Mouse (Mus musculus) kidney, postnatal 10 days (tissue): ENCODE measurements around the gene Commd1.
A peak's percentile ranks its signal among the peaks of the same experiment; 100 is the strongest.

ENCODE experiments used
- DNase-seq: peaks from one replicate; pipeline ENCODE4 v3.0.0; 2021; ENCODE audit warnings: mixed read lengths

Commd1 gene

DNA sequence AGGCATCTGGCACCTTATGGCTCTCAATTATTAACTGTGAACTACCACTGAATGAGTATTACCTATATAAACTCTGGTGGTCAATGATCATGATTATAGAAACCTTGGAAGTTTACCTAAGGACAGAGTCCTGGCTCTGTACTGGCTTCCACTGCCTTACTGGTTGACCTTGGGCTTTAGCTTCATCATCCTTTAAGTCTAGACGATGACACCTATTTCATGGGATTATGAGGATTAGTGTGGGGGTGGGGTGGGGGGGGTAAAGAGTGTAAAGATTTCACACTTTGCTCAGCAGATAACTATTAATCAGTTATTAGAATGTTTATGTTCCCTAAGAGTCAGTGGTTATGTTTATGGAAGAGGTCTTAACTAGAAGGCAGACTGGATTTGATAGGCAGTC is 7.6 kb upstream of the Commd1 start:
- no peak for DNase-seq

DNA sequence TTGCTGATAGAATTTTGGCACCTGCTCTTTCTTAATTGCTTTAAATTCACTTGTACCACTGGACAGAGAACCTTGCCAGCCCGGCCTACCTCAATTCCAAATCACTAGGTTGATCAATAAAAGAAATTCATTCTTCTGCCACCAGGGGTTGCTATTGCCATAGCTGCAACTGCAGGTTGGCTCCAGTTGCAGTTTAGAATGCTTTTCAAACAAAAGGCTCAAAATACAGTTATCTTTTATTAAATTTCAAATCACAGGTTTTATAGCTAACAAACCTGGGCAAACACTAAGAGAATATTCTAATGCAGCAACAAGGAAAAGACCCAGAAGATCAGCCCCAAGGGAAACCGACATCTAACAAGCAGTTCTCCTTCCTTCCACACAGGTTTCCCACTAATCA is 5.2 kb upstream of the Commd1 start:
- DNase-seq = peak; percentile 45

DNA sequence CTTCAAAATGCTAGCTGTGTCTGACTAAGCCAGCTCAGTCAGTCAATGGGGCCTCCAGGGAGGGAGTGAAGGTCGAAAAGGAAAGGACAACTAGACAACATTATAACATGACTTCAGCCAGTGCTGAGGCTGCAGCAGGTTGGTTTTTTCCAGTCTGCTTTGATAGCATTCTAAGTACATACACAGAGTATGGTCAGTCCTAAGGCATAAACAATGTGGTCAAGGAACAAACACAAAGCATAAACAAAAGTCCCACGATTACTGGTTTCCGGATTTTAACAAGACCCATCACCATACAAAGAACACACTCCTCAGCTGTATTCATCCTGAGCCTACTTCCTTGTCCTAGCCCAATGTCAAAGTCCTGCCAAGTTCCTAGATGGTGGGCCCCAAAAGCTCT is 3.3 kb upstream of the Commd1 start:
- DNase-seq = no peak

- no peak for DNase-seq
Observed at GRCm38 (mm10) chr11:22982846-22983245, 664 bp upstream of the Commd1 start.

- peak; percentile 38 for DNase-seq
Observed at GRCm38 (mm10) chr11:22981543-22981950, 635 bp downstream of the Commd1 start.

- DNase-seq = no peak
Observed at GRCm38 (mm10) chr11:22981041-22981440, 1.1 kb downstream of the Commd1 start.

DNA sequence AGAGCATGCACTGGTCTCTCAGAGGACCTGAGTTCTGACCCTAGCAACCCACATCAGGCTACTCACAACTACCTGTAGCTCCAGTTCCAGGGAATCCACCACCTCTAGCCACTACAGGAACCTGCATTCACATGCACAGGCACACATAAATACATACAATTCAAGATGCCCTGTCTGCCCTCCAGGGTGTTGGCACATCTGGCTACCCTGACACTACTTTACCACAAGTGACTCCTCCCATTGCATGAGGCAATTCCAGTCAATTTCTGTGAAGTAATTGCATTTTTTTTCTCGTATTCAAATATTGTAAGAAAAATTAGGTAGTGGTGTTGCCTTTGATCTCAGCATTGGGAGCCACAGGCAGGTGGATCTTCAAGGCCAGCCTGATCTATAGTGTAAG is 3.0 kb downstream of the Commd1 start:
- no peak for DNase-seq

- DNase-seq = no peak
Observed at GRCm38 (mm10) chr11:22978711-22979110, 3.5 kb downstream of the Commd1 start.

DNA sequence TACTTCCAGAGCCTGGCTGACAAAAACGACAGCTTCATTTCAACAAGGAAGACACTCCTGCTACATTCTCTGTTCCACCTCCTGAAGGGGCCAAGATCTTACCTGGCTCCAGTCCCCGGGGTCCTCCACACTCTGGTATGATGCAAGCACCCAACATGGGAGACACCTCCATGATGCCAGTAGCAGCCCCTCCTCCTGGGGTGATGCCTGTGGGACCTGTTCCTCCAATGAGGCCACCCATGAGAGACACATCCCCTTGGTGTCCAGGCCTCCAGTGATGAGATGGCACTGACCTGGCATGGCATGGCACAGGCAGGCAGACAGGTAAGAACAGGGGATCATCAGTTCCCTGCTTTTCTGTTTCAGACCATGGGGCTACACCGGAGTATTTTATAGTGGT is 4.0 kb downstream of the Commd1 start:
- no peak for DNase-seq

- no peak for DNase-seq
Observed at GRCm38 (mm10) chr11:22973599-22973998, 8.6 kb downstream of the Commd1 start.

GRCm38 (mm10) chr11:22972746-22973526 is 9.2 kb downstream of the Commd1 start:
- peak; percentile 88 for DNase-seq

- peak; percentile 76 for DNase-seq
Observed at GRCm38 (mm10) chr11:22971835-22972709, 10.1 kb downstream of the Commd1 start, which contains the start of gene Zrsr1. Gene Zrsr1, plus strand, starts transcription at chr11:22972005.

DNA sequence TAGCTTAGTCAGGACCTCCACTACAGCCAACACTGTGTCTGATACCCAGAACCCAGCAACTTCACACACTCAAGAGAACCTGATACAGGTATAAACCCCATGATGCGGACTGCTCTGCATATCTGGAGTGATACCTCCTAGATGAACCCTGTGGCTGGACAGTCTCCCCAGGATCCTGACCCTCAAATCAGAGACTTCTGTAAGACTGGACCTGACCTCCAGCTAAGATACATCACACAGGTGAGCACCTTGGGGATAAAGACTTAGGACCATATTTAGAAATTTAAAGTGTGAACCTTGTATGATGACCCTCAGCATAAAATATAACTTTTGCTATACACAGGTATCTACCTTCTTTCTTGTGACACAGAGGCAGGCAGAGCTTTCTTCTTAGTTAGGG is 11.6 kb downstream of the Commd1 start:
- DNase-seq = no peak

DNA sequence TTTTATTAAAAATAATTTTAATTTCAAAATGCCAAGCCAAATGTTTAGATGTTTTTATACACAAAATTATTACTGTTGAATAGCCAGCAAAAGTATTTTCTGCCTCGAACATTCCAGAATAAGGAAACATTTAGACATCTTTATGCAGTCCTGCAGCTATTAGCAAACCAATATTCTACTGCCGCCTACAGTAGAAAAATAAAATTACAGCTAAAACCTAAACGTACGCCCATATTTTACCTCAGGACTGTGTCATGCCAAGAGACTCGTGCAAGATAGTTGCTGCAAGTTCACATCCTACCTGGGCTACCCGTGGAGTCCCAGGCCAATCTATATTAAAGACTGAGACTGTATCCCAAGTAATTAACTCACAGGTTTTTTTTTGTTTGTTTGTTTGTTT is 12.7 kb downstream of the Commd1 start:
- no peak for DNase-seq

DNA sequence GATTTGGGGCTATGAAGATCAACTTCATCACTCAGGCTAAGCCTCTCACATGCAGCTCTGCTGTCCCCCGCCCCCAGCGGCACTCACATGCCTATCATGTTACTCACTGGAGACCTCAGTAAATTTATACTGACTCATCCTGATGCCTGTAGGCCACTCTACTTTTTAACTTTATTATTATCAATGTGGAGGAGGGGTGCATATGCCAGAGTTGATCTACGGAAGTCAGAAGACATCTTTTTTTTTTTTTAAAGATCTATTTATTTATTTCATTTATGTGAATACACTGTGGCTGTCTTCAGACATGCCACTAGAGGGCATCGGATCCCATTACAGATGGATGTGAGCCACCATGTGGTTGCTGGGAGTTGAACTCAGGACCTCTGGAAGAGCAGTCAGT is 16.7 kb downstream of the Commd1 start:
- peak; percentile 29 for DNase-seq

GRCm38 (mm10) chr11:22964401-22964800 is 17.8 kb downstream of the Commd1 start:
- no peak for DNase-seq

DNA sequence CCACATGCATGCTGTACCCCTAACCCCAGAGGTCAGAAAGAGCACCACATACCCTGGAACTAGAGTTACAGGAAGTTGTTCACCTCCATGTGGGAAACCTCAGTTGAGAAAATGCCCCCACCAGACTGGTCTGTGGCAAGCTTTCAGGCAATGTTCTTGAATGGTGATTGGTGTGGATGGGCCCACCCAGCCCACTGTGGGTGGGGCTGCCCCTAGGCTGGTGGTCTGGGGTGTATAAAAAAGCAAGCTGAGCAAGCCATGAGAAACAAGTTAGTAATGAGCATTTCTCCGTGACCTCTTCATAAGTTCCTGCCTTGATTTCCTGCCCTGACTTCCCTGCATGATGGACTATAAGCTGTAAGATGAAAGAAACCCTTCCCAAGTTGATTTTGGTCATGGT is 20.1 kb downstream of the Commd1 start:
- DNase-seq = no peak

DNA sequence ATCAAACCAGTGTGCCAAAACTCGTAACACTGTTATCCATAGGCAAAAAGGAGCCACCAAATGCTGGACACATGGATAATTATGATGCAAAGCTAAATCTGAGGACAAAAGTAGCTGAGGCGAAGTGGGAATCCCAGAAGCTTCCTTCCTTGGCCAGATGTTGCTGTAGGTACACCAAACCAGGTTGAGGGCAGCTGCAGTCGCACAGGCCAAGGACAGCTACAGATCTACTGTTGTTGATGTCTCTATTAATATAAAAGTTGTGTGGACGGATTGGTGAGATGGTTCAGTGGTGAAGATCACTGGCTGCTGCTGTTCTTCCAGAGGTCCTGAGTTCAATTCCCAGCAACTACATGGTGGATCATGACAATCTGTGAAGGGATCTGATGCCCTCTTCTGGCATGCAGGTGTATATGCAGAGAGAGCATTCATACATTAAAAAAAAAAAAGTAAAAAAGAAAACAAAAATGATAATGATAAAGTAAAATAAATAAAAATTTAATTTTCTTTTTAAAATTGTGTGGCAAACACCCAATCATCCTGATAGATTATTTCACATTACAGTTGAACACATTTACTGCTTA is 24.3 kb downstream of the Commd1 start:
- DNase-seq = no peak

GRCm38 (mm10) chr11:22956830-22957229 is 25.4 kb downstream of the Commd1 start:
- peak; percentile 84 for DNase-seq

DNA sequence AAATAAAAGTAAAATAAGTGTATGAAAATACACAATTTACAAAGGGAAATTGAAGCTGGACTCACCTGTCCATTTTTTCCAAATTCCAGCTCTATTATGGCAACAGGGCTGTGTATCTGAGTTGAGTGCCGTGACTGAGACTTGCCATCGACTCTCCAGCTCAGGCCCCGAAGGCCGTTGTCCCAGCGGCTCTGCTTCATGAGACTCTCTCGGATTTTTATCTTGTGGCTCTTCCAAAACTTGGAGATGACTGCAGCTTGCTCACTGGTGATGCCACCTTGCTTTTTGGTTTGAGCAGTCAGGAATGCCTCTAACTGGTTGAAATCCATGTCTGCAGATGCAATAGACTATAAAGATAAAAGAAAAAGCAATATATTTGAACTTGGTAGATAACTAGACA is 25.8 kb downstream of the Commd1 start:
- no peak for DNase-seq

GRCm38 (mm10) chr11:22952668-22953067 is 29.5 kb downstream of the Commd1 start:
- no peak for DNase-seq

DNA sequence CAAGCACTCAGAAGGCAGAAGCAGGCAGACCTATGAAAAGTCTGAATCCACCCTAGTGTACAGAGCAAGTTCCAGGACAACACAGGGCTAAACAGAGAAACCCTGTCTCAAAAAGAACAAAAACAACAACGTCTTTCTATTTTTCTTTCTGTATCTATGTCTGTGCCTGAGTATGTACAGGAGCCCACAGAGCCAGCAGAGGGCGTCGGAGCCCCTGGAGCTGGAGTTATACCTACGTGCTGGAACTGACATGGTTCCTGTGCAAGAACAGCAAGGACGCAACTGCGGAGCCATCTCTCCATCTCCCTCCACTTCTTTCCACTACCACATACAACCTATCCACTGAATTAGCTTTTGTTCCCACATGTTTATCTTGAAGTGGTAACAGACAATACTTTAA is 32.1 kb downstream of the Commd1 start:
- no peak for DNase-seq

DNA sequence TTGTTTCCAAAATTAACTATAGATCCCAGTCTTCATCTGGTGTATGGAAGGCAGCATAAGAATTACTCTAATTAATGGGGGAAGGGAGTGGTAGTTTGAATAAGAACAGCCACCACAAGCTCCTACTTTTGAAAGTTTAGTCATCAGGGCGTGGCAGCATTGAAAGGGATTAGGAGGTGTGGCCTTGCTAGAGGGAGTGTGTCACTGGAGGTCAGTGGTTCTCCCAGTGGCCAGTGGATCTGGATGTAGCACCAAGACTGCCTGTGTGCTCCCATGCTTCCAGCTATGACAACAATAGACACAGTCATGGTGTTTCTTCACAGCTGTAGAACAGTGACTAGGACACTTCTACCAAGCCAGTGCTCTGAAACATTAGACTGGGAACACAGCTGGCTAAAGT is 33.1 kb downstream of the Commd1 start:
- no peak for DNase-seq

DNA sequence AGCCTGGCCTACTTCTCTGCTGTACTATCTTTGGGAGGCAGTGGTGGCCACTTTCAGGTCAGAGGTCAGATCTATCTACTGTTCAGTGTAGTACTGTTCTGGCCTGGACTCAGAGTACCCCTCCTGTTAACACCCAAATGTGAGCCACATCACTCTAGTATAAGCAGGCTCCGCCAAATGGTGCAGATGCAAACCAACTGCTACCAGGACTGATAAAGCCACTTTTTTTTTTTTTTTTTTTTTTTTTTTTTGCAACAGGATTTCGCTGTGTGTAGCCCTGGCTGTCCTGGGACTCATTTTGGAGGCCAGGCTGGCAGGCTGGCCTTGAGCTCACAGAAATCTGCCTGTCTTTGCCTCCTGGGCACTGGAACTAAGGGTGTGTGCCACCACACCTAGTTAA is 43.2 kb downstream of the Commd1 start:
- DNase-seq = no peak
